In genomic region chr4:134041317-134042123, GRCm38 (mm10) we compare ENCODE assay signal across 10 mouse cellular contexts. TPM values are rescaled to one million over a fixed set of nuclear protein-coding genes. Genes with fewer than 3 reads are reported as not detected.
A peak's percentile ranks its signal among the peaks of the same experiment; 100 is the strongest.
DNase-seq lines count a peak whose midpoint lies in the region; ATAC-seq lines count a peak whose summit lies in the region.
"Had no signal": no experiment of that assay in that cellular context is flagged by ENCODE, and none has a peak within 500 bp of the region (broad histone marks: within the 10 kb centered on the region; RNA-seq: fewer than 3 reads in every experiment).

No protein-coding gene starts in this region.

- ATAC-seq in lung, embryonic 16.5 days (ENCODE audit: low read depth) = peak; percentile 52
- ATAC-seq in granulocyte monocyte progenitor cell, adult 5-6 weeks (replicated peaks; ENCODE audit: poor library complexity, severe bottlenecking) = peak; percentile 84

- no peak overlapping the region for H3K9ac ChIP-seq in lung, embryonic 16.5 days (ENCODE audit: low read length)

- no peak overlapping the region for H3K27ac ChIP-seq in lung, embryonic 16.5 days (ENCODE audit: low read length)

- no peak overlapping the region for H3K4me2 ChIP-seq in lung, embryonic 16.5 days (ENCODE audit: low read depth, low read length)

- H3K4me1 ChIP-seq in lung, embryonic 16.5 days (replicated peaks; ENCODE audit: control insufficient read depth, insufficient read depth, low read length) = no peaks in the 10 kb centered on the region

- no peaks in the 10 kb centered on the region for H3K36me3 ChIP-seq in lung, embryonic 16.5 days (ENCODE audit: control insufficient read depth, insufficient read depth, low read length)

- no peaks in the 10 kb centered on the region for H3K9me3 ChIP-seq in lung, embryonic 16.5 days (ENCODE audit: control insufficient read depth, low read length)

- H3K27me3 ChIP-seq in lung, embryonic 16.5 days (ENCODE audit: control insufficient read depth, insufficient read depth, low read depth, low read length) = no peaks in the 10 kb centered on the region

- peak; percentile 20 for DNase-seq in embryo, embryonic 10.5 days (ENCODE audit: low spot score)
- DNase-seq in embryo, embryonic 9.5 days (ENCODE audit: extremely low spot score) = no peak
- no peak for DNase-seq in lung, postnatal 25 days (ENCODE audit: low spot score)
- peak; percentile 63 for DNase-seq in naive thymus-derived CD4-positive, alpha-beta T cell, adult 2 months (ENCODE audit: low read depth)
- DNase-seq in left cerebral cortex, adult 11 months (ENCODE audit: low spot score) = no peak
- no peak for DNase-seq in adrenal gland, adult 8-10 months

- 28% methylated on average over 9 of the region's 9 CpGs for WGBS in lung, embryonic 16.5 days

- H3K4me3 ChIP-seq in lung, embryonic 16.5 days (ENCODE audit: low read length) = no peak overlapping the region
- H3K4me3 ChIP-seq: erythroblast, embryonic 14.5 days had no signal

RNA-seq across cellular contexts. Expression of gene Zfp683, which starts 12.1 kb away (rescaled TPM):
- not detected in 2 replicates for polyA plus RNA-seq in lung, embryonic 16.5 days (2015; fragmentation: Nextera tagmentation; extraction: Ambion mirVana)
- total RNA-seq in granulocyte monocyte progenitor cell, adult 5-6 weeks (2014; fragmentation: Nextera tagmentation) = not detected in 2 replicates
- total RNA-seq in granulocyte monocyte progenitor cell, adult 5-6 weeks (2017) = not detected in 2 replicates
- under 1 TPM in 1 of 4 experiments, not detected in 3; 0.40 TPM for total RNA-seq in adrenal gland, adult 8-10 months (2022)
- polyA plus RNA-seq: erythroblast, embryonic 14.5 days; liver, embryonic 16.5 days had no signal

RNA-seq across cellular contexts. Expression of gene Crybg2, which starts 19.1 kb away (rescaled TPM):
- 4.2 and 7.0 TPM in 2 replicates for polyA plus RNA-seq in lung, embryonic 16.5 days (2015; fragmentation: Nextera tagmentation; extraction: Ambion mirVana)
- 0.38 and 1.3 TPM in 2 replicates for total RNA-seq in granulocyte monocyte progenitor cell, adult 5-6 weeks (2014; fragmentation: Nextera tagmentation)
- not detected in 2 replicates for total RNA-seq in granulocyte monocyte progenitor cell, adult 5-6 weeks (2017)
- not detected for total RNA-seq in adrenal gland, adult 8-10 months (2022)
- polyA plus RNA-seq: erythroblast, embryonic 14.5 days had no signal

RNA-seq across cellular contexts. Expression of gene Lin28a, which starts 22.9 kb away (rescaled TPM):
- not detected in 2 replicates for polyA plus RNA-seq in lung, embryonic 16.5 days (2015; fragmentation: Nextera tagmentation; extraction: Ambion mirVana)
- 2.1 and 13.9 TPM in 2 replicates for total RNA-seq in granulocyte monocyte progenitor cell, adult 5-6 weeks (2014; fragmentation: Nextera tagmentation)
- total RNA-seq in granulocyte monocyte progenitor cell, adult 5-6 weeks (2017) = 4.0 and 10.5 TPM in 2 replicates
- not detected for total RNA-seq in adrenal gland, adult 8-10 months (2022)
- polyA plus RNA-seq: erythroblast, embryonic 14.5 days had no signal

RNA-seq across cellular contexts. Expression of gene Dhdds, which starts 40.8 kb away (rescaled TPM):
- polyA plus RNA-seq in lung, embryonic 16.5 days (2015; fragmentation: Nextera tagmentation; extraction: Ambion mirVana) = 44.2 and 44.5 TPM in 2 replicates
- total RNA-seq in granulocyte monocyte progenitor cell, adult 5-6 weeks (2014; fragmentation: Nextera tagmentation) = 45.3 and 57.1 TPM in 2 replicates
- 22.8 and 24.8 TPM in 2 replicates for total RNA-seq in granulocyte monocyte progenitor cell, adult 5-6 weeks (2017)
- 10 to 100 TPM; 48.8 to 57.7 (median 57.0) TPM for total RNA-seq in adrenal gland, adult 8-10 months (2022)

RNA-seq across cellular contexts. Expression of gene Cd52, which starts 53.4 kb away (rescaled TPM):
- polyA plus RNA-seq in lung, embryonic 16.5 days (2015; fragmentation: Nextera tagmentation; extraction: Ambion mirVana) = 23.8 and 24.7 TPM in 2 replicates
- 240 and 247 TPM in 2 replicates for total RNA-seq in granulocyte monocyte progenitor cell, adult 5-6 weeks (2014; fragmentation: Nextera tagmentation)
- total RNA-seq in granulocyte monocyte progenitor cell, adult 5-6 weeks (2017) = 259 and 330 TPM in 2 replicates
- 10 to 100 TPM; 13.4 to 23.4 (median 19.6) TPM for total RNA-seq in adrenal gland, adult 8-10 months (2022)

Comparison
In these comparisons a context has a peak if more than half of its experiments do, and no peak if none do; other contexts are left out.
1. DNase-seq: peak in embryo, embryonic 10.5 days (single experiment) and naive thymus-derived CD4-positive, alpha-beta T cell, adult 2 months (single experiment); none in embryo, embryonic 9.5 days (single experiment), lung, postnatal 25 days (single experiment), left cerebral cortex, adult 11 months (single experiment) and adrenal gland, adult 8-10 months (single experiment).